Mouse (Mus musculus): ENCODE data around the gene Tbc1d8.
A peak's percentile ranks its signal among the peaks of the same experiment; 100 is the strongest.

The Tbc1d8 gene

DNA sequence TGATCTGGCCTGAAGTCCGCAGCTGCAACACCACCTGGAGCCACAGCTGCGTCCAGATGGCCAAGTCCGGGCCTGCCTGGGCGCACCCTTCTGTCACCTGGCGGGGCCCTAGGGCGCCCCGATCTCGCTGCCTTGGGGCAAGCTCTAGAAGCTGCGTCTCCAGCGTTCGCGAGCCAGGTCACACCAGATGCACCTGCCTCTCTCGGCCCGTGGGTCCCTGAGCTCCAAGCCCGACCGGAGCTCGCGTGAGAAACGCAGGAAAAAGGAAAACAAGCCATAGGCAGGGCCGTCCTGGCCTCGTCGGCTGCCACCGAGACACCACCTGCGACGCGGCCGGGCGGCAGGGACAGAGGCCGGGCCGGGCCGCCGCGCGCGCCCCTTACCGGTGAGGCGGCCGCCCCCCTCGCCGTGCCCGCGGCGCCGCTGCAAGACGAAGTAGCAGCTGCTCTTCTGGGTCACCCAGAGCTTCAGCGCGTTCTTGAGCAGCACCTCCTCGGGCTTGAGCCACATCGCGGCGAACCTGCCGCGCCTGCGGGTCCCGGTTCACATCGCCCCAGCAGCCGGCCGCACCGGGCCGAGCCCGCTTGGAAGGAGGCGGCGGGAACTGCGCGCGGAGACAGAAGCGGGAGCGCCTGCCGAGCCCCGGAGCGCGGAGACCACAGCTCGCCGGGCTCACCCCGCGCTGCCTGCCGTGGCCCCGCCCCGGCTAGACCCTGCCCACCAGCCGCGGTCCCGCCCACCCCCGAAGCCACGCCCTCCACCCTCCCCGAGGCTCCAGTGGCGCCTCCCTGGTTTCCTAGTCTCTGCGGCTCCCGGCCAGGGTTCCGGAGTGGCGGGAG is at the start of gene Tbc1d8:
Gene Tbc1d8 (minus strand): TSS at position 699 of the 839 bp plus-strand sequence.
- DNase-seq = peak; percentile 83

GRCm38 (mm10) chr1:39528319-39528718 is 49.8 kb upstream of the Tbc1d8 start:
- DNase-seq = no peak

GRCm38 (mm10) chr1:39527432-39527831 is 48.9 kb upstream of the Tbc1d8 start:
- peak; percentile 64 for DNase-seq

GRCm38 (mm10) chr1:39526371-39527167 is 48.0 kb upstream of the Tbc1d8 start:
- DNase-seq = no peak

DNA sequence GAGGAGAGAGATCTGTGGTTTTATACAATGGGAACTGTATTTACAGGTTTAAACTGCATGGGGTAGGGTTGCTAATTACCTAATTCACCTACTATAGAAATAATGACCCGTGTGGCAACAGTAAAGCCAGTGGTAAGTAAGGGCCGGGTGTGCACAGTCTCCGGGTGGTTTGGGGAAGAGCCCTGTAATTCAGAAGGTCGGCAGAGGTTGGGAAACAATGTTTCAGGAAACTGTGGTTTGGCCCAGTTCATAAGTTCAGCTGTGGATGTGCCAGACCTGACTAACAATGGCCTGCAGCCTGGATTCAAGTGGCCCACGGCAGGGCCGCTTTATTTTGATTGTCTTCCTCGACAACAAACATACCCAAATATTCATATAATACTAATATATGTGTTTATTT is 47.2 kb upstream of the Tbc1d8 start:
- no peak for DNase-seq

- no peak for DNase-seq
Measured at GRCm38 (mm10) chr1:39522519-39522918, 44.0 kb upstream of the Tbc1d8 start.

DNA sequence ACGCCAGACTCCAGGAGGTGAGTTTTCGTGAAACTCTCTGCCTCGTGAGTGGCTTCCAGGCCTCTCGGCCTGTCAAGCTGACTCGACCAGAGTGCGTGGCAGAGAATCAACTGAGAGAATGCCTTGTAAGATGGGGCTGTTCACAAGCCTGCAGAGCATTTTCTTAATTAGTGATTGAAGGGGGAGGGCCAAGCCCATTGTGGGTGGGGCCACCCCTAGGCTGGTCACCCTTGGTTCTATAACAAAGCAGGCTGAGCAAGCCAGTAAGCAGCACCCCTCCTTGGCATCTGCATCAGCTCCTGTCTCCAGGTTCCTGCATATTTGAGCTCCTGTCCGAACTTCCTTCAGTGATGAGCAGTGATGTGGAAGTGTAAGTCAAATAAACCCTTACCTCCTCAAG is 42.8 kb upstream of the Tbc1d8 start:
- DNase-seq = no peak

DNA sequence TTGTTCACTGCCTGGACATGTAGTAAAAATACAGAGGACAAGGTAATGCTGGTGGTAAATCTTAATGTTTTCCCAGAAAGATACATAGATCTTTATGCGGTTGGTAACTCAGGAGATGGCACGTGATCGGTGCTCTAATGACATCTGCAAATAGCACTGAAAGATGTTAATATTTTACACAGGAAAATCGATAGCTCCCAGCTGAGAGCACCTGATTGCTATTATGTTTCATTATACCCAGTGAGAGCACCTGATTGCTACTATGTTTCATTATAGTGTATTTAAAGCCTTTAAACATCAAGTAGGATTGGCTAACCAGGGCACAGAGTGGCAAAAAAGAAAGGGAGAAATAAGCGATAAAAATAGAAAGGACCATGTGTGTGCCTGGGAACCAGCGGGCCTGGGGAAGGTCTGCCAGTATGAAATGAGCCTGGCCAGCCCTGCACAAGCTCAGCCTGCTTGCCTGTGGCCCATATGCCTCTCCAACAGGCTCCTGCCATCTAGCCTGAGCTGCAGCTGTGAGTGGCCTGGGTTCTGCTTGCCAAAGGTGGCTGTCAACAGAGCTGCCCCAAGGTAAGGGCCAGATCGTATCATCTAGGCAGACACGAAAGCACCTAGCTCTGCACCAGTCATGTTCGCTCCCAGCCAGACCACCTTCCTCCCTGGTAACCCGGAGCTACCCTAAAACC is 36.9 kb upstream of the Tbc1d8 start:
- peak; percentile 70 for DNase-seq

DNA sequence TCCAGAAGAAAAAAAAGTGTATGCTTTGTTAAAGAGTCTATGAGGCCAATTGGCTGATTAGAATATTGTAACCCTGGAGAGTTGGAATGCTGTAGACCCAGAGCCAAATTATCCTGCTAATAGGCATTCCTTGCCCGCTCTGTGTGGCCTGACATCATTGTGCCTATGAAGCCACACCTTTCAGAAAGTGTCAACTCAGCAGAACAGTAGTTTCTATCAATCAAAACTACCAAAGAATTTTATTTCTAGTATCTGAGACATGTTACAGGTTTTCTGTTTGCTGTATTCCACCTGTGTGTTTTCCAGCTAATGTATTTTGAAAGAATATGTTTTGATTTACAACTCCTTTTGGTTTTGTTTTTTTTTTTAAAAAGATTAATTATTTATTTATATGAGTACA is 33.6 kb upstream of the Tbc1d8 start:
- no peak for DNase-seq

DNA sequence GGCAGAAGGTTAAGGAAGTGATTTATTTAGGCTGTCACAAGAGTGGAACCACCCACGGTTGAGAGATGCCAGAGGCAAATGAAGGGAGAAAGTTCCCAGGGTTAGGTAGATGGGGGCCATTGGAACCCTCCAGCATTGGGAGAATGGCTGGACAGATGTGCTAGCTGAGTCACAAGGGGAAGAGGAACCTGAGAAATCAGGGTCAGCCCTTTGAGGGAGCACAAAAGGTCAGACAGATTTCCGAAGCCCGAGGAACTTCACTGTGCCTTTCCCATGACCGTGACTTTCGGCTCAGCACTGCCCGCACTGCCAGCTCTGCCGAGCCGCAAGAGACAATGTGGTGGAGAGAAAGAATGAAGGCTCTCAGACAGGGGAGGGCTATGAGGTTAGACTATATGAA is 33.2 kb upstream of the Tbc1d8 start:
- DNase-seq = no peak

- no peak for DNase-seq
Measured at GRCm38 (mm10) chr1:39505600-39505999, 27.0 kb upstream of the Tbc1d8 start.

DNA sequence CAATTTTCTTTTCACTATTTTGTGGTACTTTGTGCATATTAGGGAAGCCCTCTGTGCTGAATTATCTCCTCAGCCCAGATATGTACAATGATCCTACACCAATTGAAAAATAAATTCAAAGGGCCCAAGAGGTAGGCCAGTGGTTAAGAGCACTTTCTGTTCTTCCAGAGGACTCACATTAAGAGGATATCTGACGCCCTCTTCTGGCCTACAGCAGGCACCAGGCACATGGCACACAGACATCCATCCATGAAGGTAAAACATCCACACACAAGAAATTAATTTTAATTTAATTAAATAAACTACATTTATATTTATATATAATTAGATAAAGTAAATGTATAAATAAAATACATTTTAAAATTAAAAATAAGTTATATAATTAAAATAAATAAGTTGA is 25.7 kb upstream of the Tbc1d8 start:
- no peak for DNase-seq

DNA sequence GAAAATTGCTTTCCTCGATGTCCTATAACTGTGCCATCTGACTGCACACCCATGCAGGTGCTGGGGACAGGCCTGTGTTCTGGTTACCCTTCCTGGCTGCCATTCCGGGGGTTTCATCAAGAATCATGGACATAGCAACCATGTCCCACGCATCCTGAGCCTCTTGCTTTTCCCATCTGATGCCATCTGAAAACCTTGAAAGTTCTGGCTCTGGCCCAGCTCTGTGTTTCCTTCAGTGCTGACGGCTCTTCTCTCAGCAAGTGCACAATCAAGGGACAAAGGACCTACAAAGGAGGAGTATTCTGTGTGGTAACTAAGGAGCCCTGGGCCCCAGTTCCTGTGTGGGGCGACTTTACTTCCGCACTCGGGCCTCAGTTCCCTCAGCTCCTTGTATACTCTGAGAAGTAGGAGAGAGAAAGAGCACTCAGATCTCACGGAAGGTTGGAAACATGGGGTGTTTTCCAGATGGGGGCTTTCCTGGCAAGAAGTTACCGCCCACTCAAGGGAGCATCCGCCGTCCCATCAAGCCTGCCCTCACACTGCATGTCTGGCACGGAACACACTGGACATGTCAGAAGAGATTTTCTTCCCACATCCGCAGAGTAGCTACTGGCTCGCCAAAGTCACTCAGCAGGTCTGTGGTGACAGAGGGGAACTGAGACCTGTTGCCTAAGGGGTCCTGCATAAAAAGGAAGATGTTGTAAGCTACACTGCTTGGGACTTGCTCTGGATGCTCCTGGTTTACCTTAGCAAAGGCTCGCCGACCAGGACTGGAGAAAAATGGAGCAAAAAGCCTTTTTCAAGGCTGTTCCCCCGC is 24.5 kb upstream of the Tbc1d8 start:
- no peak for DNase-seq

DNA sequence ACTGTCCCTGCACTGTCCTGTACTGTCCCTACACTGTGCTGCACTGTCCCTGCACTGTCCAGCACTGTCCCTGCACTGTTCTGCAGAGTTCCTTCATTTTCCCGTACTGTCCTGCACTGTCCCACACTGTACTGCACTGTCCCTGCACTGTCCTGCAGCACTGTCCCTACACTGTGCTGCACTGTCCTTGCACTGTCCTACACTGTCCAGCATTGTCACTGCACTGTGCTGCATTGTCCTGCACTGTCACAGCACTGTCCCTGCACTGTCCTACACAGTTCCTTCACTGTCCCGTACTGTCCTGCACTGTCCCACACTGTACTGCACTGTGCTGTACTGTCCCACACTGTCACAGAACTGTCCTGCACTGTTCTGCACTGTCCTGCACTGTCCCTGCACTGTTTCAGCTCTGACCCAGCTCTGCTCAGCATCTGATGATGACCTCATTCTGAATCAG is 21.0 kb upstream of the Tbc1d8 start:
- no peak for DNase-seq

DNA sequence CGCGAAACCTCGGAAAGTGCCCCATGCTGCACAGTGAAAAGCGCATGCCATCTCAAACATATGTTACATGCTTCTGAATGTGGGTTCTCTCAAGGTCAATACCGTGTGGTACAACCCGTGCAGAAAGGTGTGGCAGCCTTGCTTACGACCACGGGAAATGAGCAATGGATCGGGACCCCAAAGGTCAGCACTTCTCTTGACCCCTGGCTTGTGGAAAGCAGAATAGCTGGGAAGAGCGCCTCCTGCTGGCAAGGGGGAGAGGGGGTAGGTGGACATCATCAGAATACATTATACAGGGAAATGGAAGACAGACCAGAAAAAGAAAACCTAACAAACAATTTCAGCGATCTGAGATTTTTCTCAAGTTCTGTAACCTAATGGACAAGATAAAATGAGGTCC is 19.2 kb upstream of the Tbc1d8 start:
- DNase-seq = no peak

DNA sequence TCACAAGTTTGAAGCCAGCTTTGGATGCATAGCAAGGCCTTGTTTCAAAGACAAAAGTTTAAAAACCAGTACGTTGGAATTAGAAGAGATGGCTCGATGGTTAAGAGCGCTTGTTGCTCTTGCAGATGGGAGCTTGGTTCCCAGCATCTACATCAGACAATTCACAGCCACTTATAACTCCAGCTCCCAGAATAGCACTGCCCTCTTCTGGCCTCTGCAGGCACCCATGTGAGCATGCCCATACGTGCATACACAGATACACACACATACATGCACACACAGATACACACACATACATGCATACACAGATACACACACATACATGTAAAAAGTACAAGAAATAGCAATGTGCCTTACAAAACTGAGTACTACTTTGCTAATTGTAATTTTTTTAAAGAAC is 18.4 kb upstream of the Tbc1d8 start:
- no peak for DNase-seq

DNA sequence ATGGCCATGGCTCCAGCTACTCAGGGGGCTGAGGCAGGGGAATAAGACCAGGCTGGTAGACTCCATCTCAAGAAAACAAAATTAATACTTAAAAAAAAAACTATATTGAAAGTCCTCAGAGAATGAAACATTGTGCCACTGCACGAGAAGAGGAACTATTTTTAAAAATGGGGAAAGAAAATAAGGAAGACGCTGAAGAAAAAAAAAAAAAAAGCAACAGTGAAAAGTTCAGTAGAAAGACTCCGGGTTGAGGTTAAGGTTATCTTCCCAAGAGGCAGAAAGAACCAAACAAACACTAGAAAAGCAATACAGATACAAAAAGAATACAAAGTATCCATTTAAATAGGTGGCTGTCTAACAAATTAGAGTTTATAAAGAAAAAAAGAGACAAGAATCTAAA is 15.1 kb upstream of the Tbc1d8 start:
- DNase-seq = no peak

GRCm38 (mm10) chr1:39493165-39493564 is 14.6 kb upstream of the Tbc1d8 start:
- no peak for DNase-seq

DNA sequence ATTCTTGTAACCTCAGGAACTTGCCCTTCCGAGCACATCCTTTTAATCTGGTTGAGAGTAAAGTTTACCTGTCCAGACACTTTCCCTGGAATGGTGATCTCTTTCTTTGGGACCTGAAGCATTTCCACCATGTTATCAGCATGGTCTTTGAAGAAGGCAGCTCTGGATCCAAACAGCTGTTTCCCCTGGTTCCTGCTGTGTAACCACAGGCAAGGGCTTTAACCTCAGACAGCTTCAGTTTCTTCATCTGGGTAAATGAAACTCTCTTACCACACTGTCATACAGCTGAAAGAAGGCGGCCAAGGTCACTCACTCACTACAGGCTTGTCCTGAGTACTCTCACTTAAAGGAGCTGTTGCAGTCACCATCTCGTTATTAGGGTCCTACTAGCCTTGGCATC is 8.8 kb upstream of the Tbc1d8 start:
- DNase-seq = no peak

- DNase-seq = no peak
Measured at GRCm38 (mm10) chr1:39482115-39482815, 3.7 kb upstream of the Tbc1d8 start.

DNA sequence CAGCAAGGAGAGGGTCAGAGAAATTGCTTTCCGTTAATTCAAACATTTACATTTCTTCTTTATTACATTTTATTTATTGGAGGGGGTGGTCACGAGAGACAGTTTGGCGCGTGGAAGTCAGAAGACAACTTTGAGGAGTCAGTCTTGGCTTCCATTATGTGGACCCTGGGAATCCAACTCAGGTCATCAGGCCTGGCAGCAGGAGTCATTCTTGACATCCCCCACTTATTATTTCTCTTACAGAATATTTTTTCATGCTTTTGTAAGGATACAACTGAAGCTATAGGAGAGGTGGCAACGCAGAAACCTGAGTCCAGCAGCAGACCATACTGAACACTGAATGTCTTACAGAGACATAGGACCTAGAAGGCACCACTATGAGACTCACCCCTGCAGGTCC is 699 bp upstream of the Tbc1d8 start:
- no peak for DNase-seq

DNA sequence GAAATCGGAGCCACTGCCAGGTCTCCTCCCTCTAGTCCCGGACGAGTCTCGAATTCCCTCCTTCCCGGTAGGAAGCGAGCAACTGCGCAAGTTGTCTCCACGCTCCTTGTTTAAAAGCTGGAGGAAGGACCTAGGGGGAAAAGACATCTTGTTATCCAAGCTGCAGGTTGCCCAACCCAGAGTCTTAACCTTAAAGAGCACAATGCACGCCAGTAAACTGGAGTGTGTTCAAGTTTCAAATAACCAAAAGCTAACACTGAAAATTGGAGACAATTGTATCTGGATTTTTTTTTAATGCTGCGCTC is 293 bp upstream of the Tbc1d8 start:
- no peak for DNase-seq

All from cerebellum, adult 11 months (tissue).